Mouse (Mus musculus) midbrain, embryonic 10.5 days (tissue): ENCODE measurements at regions not wholly inside any gene's neighbourhood (a gene's known extent, or its start where the extent isn't known, plus 50 kb on each side); places are given as distances from the start of the nearest gene placed in this dataset.
A peak's percentile ranks its signal among the peaks of the same experiment; 100 is the strongest.
"Not testable (repeated sequence)": the region's sequence is repeated elsewhere in the genome, so short reads cannot be mapped to it uniquely, and the experiment has no call there.

Experiments
- DNase-seq: peaks from one replicate; pipeline ENCODE4 v3.0.0-alpha.2; 2017; ENCODE audit warnings: low spot score
- H3K27ac ChIP-seq: fragments of 300-500 bp; sonication (generic); replicated peaks from 2 replicates; pipeline ENCODE4 v1.5.1; 2016; ENCODE audit warnings: mild to moderate bottlenecking
- H3K27me3 ChIP-seq: fragments of 300-500 bp; sonication (generic); 2 replicates; pipeline ENCODE4 v1.6.1; 2016; ENCODE audit warnings: low read depth, mild to moderate bottlenecking; ENCODE audit not compliant: poor library complexity, severe bottlenecking
- H3K36me3 ChIP-seq: fragments of 300-500 bp; sonication (generic); 2 replicates; pipeline ENCODE4 v1.6.1; 2016; ENCODE audit warnings: mild to moderate bottlenecking, moderate library complexity
- H3K4me1 ChIP-seq: fragments of 300-500 bp; sonication (generic); 2 replicates; pipeline ENCODE4 v1.6.1; 2016
- H3K4me3 ChIP-seq: fragments of 300-500 bp; sonication (generic); 2 replicates; pipeline ENCODE4 v1.5.1; 2016; ENCODE audit warnings: mild to moderate bottlenecking, moderate library complexity
- H3K9me3 ChIP-seq: fragments of 300-500 bp; sonication (generic); replicated peaks from 2 replicates; pipeline ENCODE4 v1.6.1; 2016; ENCODE audit warnings: mild to moderate bottlenecking
- WGBS: fragments of 180-500 bp; shearing (Covaris S2); methylation state at CpG from one replicate; pipeline ENCODE4 v1.1.7; 2016; 5-methylcytosine and 5-hydroxymethylcytosine counted together

DNA sequence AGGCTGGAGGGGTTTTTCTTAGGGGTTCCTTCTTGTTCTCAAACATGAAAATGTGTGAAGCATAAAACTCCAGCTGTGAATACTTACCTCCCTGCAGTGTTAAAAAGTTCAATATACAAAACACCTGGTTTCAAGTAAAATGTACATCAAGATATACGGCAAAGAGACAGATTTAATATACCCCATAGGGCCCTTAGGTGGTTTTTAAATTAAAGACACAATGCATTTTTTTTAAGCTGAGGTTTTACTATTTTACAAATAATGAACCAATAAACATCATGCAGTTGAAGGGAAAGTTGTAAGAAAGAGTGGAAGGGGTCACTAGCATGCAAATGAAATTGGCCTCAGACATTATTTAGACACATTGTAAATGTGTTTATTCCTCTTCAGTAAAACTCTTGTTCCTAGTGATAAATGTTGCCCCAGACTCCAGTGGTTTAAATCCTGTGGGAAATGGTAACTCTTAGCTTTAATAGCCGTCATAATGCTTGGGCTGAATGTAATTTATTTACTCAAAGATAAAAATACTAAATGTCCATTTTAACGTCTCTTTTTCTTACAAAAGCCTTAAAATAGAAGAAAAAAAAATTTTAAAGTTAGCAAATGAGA, 1337.9 kb downstream of the Efnb2 start:
- Histone ChIP-seq H3K9me3 (no peaks in the 10 kb centered on the region), H3K27me3 (no peaks in the 10 kb centered on the region), H3K27ac (peak overlapping the region; percentile 76), H3K36me3 (no peaks in the 10 kb centered on the region), H3K4me1 (peaks cover 22% of the 10 kb centered on the region), H3K4me3 (no peak overlapping the region)
- no peak for DNase-seq
- 64% methylated on average over 3 of the region's 3 CpGs for WGBS

DNA sequence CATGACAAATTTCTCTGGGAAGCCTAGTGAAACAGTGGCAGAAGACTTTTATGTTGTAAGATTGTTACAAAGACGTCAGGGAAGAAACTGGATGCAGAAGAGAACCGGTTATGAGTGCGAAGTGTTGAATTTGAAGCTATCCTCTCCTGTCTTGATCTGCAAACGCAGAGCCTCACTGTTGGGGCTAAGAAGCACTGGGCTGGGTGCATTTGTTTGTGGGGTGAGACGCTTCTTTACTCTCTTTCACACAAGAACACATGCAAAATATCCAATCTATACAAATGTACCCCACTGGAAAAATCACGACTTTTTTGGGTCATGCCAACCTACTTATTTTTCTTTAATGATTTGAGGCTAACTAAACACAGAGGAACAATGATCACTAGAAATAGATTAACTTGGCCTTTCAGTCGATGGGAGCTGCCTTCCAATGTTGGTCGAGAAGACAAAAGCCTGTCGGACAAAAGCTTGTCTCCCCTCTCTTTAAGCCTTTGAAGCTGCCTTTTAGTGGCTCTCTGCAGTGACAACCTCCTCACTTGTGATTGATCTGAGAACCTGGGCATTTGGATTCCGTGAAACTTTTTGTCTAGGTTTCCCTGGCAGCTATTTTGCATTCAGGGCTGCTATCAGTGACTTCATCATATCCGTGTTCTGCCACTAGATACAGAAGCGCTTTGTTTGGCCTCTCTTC, 1338.5 kb downstream of the Efnb2 start:
- Histone ChIP-seq H3K4me1 (peaks cover 22% of the 10 kb centered on the region), H3K4me3 (no peak overlapping the region), H3K27me3 (no peaks in the 10 kb centered on the region), H3K36me3 (no peaks in the 10 kb centered on the region), H3K9me3 (no peaks in the 10 kb centered on the region), H3K27ac (peak overlapping the region; percentile 76)
- WGBS: 29% methylated on average over 12 of the region's 12 CpGs
- peak; percentile 36 for DNase-seq

DNA sequence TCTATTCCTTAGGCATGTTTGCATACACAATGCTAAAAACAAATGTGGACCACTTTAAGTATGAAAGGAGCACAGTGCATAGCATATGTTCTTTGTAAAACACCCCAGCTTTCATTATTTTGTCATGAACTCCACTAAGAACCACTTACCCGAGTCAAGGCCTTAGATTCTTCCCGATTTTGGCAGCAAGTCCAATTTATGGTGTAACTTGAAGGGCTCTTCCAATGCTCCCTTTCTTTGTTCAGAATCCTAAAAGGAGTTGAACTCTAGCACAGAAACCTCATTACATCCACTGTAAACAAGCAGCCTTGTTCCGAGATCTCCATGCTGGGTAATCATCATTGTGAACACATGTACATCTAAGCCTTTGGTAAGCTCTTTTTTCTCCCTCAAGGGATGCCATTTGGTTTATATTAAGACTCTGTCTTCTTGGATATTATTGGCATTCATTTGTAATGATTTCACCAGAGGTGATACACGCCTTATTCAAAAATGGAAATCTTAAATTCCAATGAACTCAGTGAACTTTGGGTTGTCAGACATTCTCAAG, 1344.2 kb downstream of the Efnb2 start:
- H3K27ac ChIP-seq: no peak overlapping the region
- peaks cover 4% of the 10 kb centered on the region for H3K4me1 ChIP-seq
- no peaks in the 10 kb centered on the region for H3K9me3 ChIP-seq
- DNase-seq: no peak
- no peaks in the 10 kb centered on the region for H3K27me3 ChIP-seq
- no peak overlapping the region for H3K4me3 ChIP-seq
- 81% methylated on average over 4 of the region's 4 CpGs for WGBS
- no peaks in the 10 kb centered on the region for H3K36me3 ChIP-seq

- 97% methylated on average over 2 of the region's 2 CpGs for WGBS
- no peaks in the 10 kb centered on the region for H3K9me3 ChIP-seq
- no peaks in the 10 kb centered on the region for H3K4me1 ChIP-seq
- no peak overlapping the region for H3K4me3 ChIP-seq
- H3K27ac ChIP-seq: no peak overlapping the region
- no peak for DNase-seq
- no peaks in the 10 kb centered on the region for H3K27me3 ChIP-seq
- no peaks in the 10 kb centered on the region for H3K36me3 ChIP-seq
Observed at GRCm38 (mm10) chr8:7309239-7309638, 1351.8 kb downstream of the Efnb2 start.

DNA sequence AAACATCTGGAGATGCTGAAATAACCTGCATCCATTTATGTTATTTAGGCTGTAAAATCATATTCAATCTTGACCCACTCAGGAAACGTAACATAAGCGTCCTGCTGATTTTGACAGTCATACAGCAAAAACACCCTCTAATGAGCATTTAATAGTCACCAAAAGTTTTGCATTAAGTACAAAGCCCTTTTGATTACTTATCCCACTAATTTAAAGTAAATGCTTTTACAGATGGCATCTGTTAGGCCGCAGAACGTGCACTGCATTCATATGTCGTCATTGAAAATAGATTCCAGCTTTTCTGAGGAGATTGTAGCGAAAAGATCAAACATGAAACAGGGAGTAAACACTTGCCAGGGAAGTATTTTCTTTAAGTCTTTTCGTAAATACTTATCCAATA, 1371.7 kb downstream of the Efnb2 start:
- H3K4me3 ChIP-seq: no peak overlapping the region
- no peak overlapping the region for H3K27ac ChIP-seq
- no peaks in the 10 kb centered on the region for H3K9me3 ChIP-seq
- WGBS: 74% methylated on average over 7 of the region's 7 CpGs
- H3K27me3 ChIP-seq: no peaks in the 10 kb centered on the region
- no peaks in the 10 kb centered on the region for H3K4me1 ChIP-seq
- H3K36me3 ChIP-seq: no peaks in the 10 kb centered on the region
- DNase-seq: no peak

- DNase-seq: no peak
- no peaks in the 10 kb centered on the region for H3K36me3 ChIP-seq
- H3K27me3 ChIP-seq: no peaks in the 10 kb centered on the region
- no peak overlapping the region for H3K27ac ChIP-seq
- no peaks in the 10 kb centered on the region for H3K9me3 ChIP-seq
- H3K4me1 ChIP-seq: no peaks in the 10 kb centered on the region
- 80% methylated on average over 1 of the region's 1 CpGs for WGBS
- no peak overlapping the region for H3K4me3 ChIP-seq
Observed at GRCm38 (mm10) chr8:7286581-7286980, 1374.5 kb downstream of the Efnb2 start.

GRCm38 (mm10) chr8:7267406-7267805, 1393.6 kb downstream of the Efnb2 start:
- H3K27ac ChIP-seq: no peak overlapping the region
- H3K4me1 ChIP-seq: no peaks in the 10 kb centered on the region
- WGBS: 92% methylated on average over 3 of the region's 3 CpGs
- H3K27me3 ChIP-seq: no peaks in the 10 kb centered on the region
- H3K4me3 ChIP-seq: no peak overlapping the region
- no peaks in the 10 kb centered on the region for H3K36me3 ChIP-seq
- no peak for DNase-seq
- no peaks in the 10 kb centered on the region for H3K9me3 ChIP-seq

GRCm38 (mm10) chr8:7254336-7254735, 1406.7 kb downstream of the Efnb2 start:
- H3K27me3 ChIP-seq, H3K36me3 ChIP-seq, H3K27ac ChIP-seq, H3K4me3 ChIP-seq, H3K4me1 ChIP-seq, H3K9me3 ChIP-seq, DNase-seq: not testable (repeated sequence)
- WGBS: 92% methylated on average over 9 of the region's 9 CpGs

DNA sequence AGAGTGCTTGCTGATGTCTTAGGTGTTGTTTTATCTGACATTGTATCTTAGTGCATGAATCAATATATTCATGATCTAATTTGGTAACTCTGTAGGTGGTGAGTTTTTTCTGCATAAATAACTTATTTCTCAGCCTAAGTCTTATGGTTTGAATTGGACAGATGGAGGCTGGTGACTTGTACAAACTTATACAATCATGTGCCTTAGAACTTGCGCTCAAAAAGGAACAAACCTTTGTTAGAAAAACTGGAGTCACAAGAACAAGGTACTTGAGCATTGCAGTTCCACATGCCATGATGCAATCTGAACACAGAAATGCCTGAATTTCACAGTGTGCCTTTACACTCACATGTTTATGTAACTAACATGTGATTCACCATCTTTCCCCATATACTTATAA, 1420.7 kb downstream of the Efnb2 start:
- DNase-seq: no peak
- Histone ChIP-seq H3K36me3 (no peaks in the 10 kb centered on the region), H3K9me3 (no peaks in the 10 kb centered on the region), H3K4me3 (no peak overlapping the region), H3K27ac (no peak overlapping the region), H3K4me1 (no peaks in the 10 kb centered on the region), H3K27me3 (no peaks in the 10 kb centered on the region)
- WGBS: 93% methylated on average over 1 of the region's 1 CpGs

GRCm38 (mm10) chr8:7234006-7234405, 1427.0 kb downstream of the Efnb2 start:
- WGBS: 83% methylated on average over 3 of the region's 3 CpGs

GRCm38 (mm10) chr8:7219300-7219699, 1441.7 kb downstream of the Efnb2 start:
- no peaks in the 10 kb centered on the region for H3K36me3 ChIP-seq
- H3K4me1 ChIP-seq: no peaks in the 10 kb centered on the region
- H3K9me3 ChIP-seq: no peaks in the 10 kb centered on the region
- 88% methylated on average over 3 of the region's 3 CpGs for WGBS
- DNase-seq: no peak
- no peak overlapping the region for H3K27ac ChIP-seq
- H3K27me3 ChIP-seq: no peaks in the 10 kb centered on the region
- no peak overlapping the region for H3K4me3 ChIP-seq

More at GRCm38 (mm10) chr8:7234006-7234405, 1427.0 kb downstream of the Efnb2 start:
- DNase-seq: no peak
- Histone ChIP-seq H3K36me3 (no peaks in the 10 kb centered on the region), H3K27ac (no peak overlapping the region), H3K4me1 (no peaks in the 10 kb centered on the region), H3K9me3 (no peaks in the 10 kb centered on the region), H3K27me3 (no peaks in the 10 kb centered on the region), H3K4me3 (no peak overlapping the region)

GRCm38 (mm10) chr8:7207178-7207577, 1453.9 kb downstream of the Efnb2 start:
- DNase-seq: no peak
- H3K9me3 ChIP-seq: no peaks in the 10 kb centered on the region
- 57% methylated on average over 3 of the region's 3 CpGs for WGBS
- H3K4me3 ChIP-seq: no peak overlapping the region
- H3K4me1 ChIP-seq: no peaks in the 10 kb centered on the region
- no peaks in the 10 kb centered on the region for H3K27me3 ChIP-seq
- no peak overlapping the region for H3K27ac ChIP-seq
- no peaks in the 10 kb centered on the region for H3K36me3 ChIP-seq

- Histone ChIP-seq H3K4me3 (no peak overlapping the region), H3K27ac (no peak overlapping the region), H3K27me3 (no peaks in the 10 kb centered on the region), H3K4me1 (no peaks in the 10 kb centered on the region), H3K9me3 (no peaks in the 10 kb centered on the region), H3K36me3 (no peaks in the 10 kb centered on the region)
- DNase-seq: no peak
Observed at GRCm38 (mm10) chr8:7206596-7206995, 1454.4 kb downstream of the Efnb2 start.
